Mouse (Mus musculus) lung, postnatal 36 days (tissue): ENCODE measurements around the gene G6pc2.
A peak's percentile ranks its signal among the peaks of the same experiment; 100 is the strongest.

ENCODE experiments used
- DNase-seq: peaks from one replicate; pipeline ENCODE4 v3.0.0; 2022; ENCODE audit warnings: mixed read lengths

G6pc2 gene

DNA sequence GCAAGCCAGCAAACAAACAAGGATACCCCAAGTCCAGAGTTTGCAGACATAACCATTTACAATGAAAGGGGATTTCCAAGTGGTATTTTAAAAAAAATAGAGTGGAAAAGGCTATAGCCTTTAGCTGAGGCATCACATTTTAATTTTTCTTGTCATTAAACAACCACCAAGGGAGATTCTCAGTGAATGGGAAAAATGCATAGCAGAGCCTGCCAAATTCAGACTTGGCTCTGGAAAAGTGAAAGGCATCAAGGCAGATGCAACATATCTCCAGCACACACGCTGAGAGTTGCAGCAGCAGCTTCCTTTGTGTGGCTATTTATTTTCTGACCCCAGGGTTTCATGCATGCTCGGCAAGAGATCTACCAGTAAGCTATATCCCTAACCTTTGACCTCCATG is 34.1 kb downstream of the G6pc2 start:
- peak; percentile 41 for DNase-seq

GRCm38 (mm10) chr2:69247081-69247480 is 36.2 kb downstream of the G6pc2 start:
- DNase-seq = no peak

GRCm38 (mm10) chr2:69248221-69248755 is 37.4 kb downstream of the G6pc2 start:
- no peak for DNase-seq

DNA sequence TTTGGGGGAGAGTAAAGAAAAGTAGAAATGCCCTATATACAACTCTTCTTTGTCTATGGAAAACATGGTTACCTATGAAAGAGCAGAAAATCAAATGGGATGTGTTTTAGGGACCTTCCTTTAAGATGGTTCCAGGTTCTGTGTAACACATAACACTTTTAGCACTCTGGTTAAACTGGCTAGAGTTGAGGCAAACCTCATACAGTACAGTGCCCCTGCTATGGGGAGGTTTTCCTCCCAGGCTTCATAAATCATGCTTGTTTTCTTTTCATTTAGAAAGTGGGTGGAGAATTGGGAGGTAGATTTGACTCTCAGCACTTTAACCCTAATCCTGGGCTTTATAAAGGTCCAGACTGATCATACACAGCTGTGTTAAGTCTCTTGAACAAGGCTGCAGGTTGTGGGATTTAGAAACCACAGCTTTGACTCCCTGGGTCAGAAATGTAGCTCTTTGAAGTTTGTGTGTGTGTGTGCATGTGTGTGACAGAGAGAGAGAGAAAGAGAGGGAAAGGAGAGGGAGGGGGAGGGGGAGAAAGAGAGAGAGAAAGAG is 53.3 kb downstream of the G6pc2 start:
- no peak for DNase-seq

GRCm38 (mm10) chr2:69275875-69276274 is 65.0 kb downstream of the G6pc2 start:
- DNase-seq = peak; percentile 19
